Mouse (Mus musculus): ENCODE results near the gene Actl10. TPM values are rescaled to one million over a fixed set of nuclear protein-coding genes. Genes with fewer than 3 reads are reported as not detected.
A peak's percentile ranks its signal among the peaks of the same experiment; 100 is the strongest.

Gene Actl10
- 0.08 TPM in 1 of 2 replicates, not detected in the other for polyA plus RNA-seq (2015; fragmentation: Nextera tagmentation; extraction: Ambion mirVana)

DNA sequence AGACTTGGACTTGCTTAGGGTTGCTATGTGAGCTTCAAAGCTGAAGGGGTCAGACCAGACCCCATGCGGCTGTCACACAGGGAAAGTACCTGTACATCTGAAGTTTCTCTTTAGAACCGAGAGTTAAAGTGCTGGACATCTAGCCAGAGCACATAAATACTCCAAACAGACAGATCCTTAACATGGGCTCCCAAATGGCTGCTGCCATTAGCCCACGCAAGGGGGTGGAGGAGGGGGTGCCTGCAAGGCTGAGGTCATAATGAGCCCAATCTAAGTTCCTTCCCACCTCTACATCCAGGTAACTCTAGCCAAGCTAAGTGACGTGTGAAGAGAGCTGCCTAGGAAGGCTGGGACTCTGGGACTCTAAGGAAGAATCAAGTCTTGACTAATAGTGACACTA lies at the start of gene Actl10:
TSS of gene Actl10 (plus strand) at position 301 of the 400 bp plus-strand sequence.
- Histone ChIP-seq H3K27ac (ENCODE audit: low read length) (no peak within 1 kb of the TSS), H3K4me2 (ENCODE audit: low read depth, low read length) (peak within 1 kb of the TSS; percentile 43), H3K36me3 (ENCODE audit: control insufficient read depth, insufficient read depth) (no peaks in the 10 kb centered on the region), H3K4me1 (ENCODE audit: control insufficient read depth, low read depth, low read length) (peaks cover 22% of the 10 kb centered on the region), H3K9ac (ENCODE audit: low read depth, low read length) (no peak within 1 kb of the TSS), H3K4me3 (ENCODE audit: low read depth, low read length) (peak within 1 kb of the TSS; percentile 9; the same call in 1 of the 2 replicates), H3K27me3 (ENCODE audit: control insufficient read depth, insufficient read depth, low read depth, low read length) (peaks cover 31% of the 10 kb centered on the region), H3K9me3 (replicated peaks; ENCODE audit: control insufficient read depth, low read length) (0 out of 2 replicates have a peak, but pooled peaks cover 2% of the 10 kb centered on the region)
- ATAC-seq (ENCODE audit: low read depth): no peak
- WGBS (ENCODE audit: insufficient replicate concordance): 62% methylated on average over 4 of the region's 4 CpGs

DNA sequence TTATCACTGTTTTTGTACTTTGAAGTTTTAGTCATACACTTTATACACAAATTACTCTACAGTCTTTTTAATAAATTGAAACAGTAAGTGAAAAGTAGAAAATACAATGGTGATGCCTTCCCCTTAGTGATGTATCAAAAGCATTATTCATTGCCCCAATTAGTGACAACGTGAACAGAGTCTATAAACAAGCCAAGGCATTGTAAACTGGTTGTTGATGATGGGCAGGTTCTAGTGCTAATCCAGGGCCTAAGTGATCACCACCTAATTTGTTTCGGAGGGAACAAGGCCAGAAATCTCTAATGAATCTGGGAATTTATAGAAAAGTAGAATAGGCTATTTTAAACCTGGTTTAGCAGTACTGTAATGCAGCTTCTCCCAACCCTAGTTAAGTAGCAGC lies 44.5 kb upstream of the Actl10 start:
- Histone ChIP-seq H3K36me3 (ENCODE audit: control insufficient read depth, insufficient read depth) (no peaks in the 10 kb centered on the region; the same call in 1 of the 2 replicates), H3K27ac (ENCODE audit: low read length) (no peak overlapping the region), H3K9me3 (replicated peaks; ENCODE audit: control insufficient read depth, low read length) (no peaks in the 10 kb centered on the region), H3K4me1 (ENCODE audit: control insufficient read depth, low read depth, low read length) (peaks cover 6% of the 10 kb centered on the region), H3K27me3 (ENCODE audit: control insufficient read depth, insufficient read depth, low read depth, low read length) (no peaks in the 10 kb centered on the region), H3K4me3 (ENCODE audit: low read depth, low read length) (no peak overlapping the region), H3K4me2 (ENCODE audit: low read depth, low read length) (no peak overlapping the region), H3K9ac (ENCODE audit: low read depth, low read length) (no peak overlapping the region)
- WGBS (ENCODE audit: insufficient replicate concordance): 71% methylated on average over 2 of the region's 2 CpGs
- no peak for ATAC-seq (ENCODE audit: low read depth)

DNA sequence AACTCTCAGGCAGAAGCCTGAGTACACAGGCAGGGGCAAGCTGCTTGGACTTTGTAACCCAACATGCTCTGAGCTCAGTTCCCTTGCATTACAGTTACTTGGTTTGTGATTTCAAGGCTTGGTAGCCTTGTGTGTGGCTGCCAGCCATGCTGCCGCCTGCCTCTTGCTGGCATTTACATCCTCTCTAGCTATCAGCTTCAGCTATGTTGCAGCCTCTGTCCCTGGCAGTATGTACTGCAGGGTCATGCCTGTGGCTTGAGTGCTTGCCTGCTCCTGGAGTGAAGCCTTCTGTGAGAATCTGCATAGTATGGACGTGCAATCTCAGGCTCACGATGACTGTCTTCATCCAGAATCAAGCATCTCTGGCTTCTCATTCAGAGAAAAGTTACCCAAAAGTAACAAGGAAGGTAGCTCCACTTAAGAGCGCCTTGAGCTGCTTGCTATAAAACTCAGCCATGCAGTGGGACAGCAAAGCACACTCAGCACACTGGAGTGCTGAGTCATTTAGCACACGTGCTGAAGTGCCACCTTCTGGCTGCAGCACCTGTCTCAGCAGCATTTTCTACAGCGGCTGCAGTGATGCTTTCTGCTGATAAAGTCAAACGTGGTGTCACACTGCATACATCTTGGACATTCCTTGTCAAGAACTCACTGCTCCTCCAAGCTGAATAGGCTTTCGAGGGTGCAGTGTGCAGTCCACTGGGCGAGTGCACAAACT lies 43.9 kb upstream of the Actl10 start:
- H3K9ac ChIP-seq (ENCODE audit: low read depth, low read length): no peak overlapping the region
- 46% methylated on average over 9 of the region's 9 CpGs for WGBS (ENCODE audit: insufficient replicate concordance)
- no peak overlapping the region for H3K27ac ChIP-seq (ENCODE audit: low read length)
- H3K4me2 ChIP-seq (ENCODE audit: low read depth, low read length): no peak overlapping the region
- no peaks in the 10 kb centered on the region for H3K9me3 ChIP-seq (replicated peaks; ENCODE audit: control insufficient read depth, low read length)
- H3K27me3 ChIP-seq (ENCODE audit: control insufficient read depth, insufficient read depth, low read depth, low read length): no peaks in the 10 kb centered on the region
- no peak overlapping the region for H3K4me3 ChIP-seq (ENCODE audit: low read depth, low read length)
- peaks cover 6% of the 10 kb centered on the region for H3K4me1 ChIP-seq (ENCODE audit: control insufficient read depth, low read depth, low read length)
- H3K36me3 ChIP-seq (ENCODE audit: control insufficient read depth, insufficient read depth): no peaks in the 10 kb centered on the region; the same call in 1 of the 2 replicates
- ATAC-seq (ENCODE audit: low read depth): peak; percentile 58

DNA sequence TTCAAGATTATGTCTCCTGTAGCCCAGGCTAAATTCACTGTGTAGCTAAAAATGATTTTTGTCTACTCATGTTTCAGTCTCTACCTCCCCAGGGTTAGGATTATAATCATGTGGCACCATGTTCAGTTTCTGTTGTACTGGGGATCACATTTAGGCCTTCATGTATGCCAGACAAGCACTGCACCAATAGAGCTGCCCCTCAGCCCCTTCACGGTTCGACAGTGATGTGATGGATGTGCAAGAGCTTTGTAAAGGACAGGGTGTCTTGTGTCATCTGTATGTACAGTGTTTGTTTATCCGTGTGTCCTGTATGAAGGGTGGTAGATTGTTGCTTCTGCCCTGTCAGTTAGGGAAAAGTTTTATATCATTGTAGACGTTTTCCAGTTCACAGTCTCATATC lies 43.1 kb upstream of the Actl10 start:
- Histone ChIP-seq H3K9me3 (replicated peaks; ENCODE audit: control insufficient read depth, low read length) (no peaks in the 10 kb centered on the region), H3K4me1 (ENCODE audit: control insufficient read depth, low read depth, low read length) (peaks cover 6% of the 10 kb centered on the region), H3K9ac (ENCODE audit: low read depth, low read length) (no peak overlapping the region), H3K36me3 (ENCODE audit: control insufficient read depth, insufficient read depth) (no peaks in the 10 kb centered on the region; the same call in 1 of the 2 replicates), H3K27ac (ENCODE audit: low read length) (no peak overlapping the region), H3K4me3 (ENCODE audit: low read depth, low read length) (no peak overlapping the region), H3K4me2 (ENCODE audit: low read depth, low read length) (no peak overlapping the region), H3K27me3 (ENCODE audit: control insufficient read depth, insufficient read depth, low read depth, low read length) (no peaks in the 10 kb centered on the region)
- no peak for ATAC-seq (ENCODE audit: low read depth)
- 80% methylated on average over 4 of the region's 4 CpGs for WGBS (ENCODE audit: insufficient replicate concordance)

DNA sequence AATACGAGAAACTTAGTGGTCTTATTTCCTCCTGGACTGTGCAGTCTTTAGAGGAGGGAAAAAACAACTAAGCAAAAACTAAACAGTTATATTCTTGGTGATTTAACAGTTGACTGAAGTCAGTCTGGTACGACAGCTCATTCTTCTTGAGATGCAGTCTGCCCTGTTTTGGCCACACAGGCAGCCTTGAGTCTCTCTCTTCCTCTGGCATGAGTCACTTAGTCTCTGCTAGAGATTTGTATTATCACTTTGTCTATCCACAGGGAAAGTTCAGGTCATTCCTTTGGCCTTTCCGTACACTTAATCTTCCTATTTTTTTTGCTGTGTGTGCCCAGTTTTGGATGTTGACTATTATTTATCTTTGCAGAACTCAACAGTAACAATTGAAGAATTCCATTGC lies 41.4 kb upstream of the Actl10 start:
- no peak overlapping the region for H3K4me3 ChIP-seq (ENCODE audit: low read depth, low read length)
- H3K4me1 ChIP-seq (ENCODE audit: control insufficient read depth, low read depth, low read length): peaks cover 6% of the 10 kb centered on the region
- no peaks in the 10 kb centered on the region; the same call in 1 of the 2 replicates for H3K36me3 ChIP-seq (ENCODE audit: control insufficient read depth, insufficient read depth)
- no peaks in the 10 kb centered on the region for H3K9me3 ChIP-seq (replicated peaks; ENCODE audit: control insufficient read depth, low read length)
- 81% methylated on average over 3 of the region's 3 CpGs for WGBS (ENCODE audit: insufficient replicate concordance)
- no peak overlapping the region for H3K27ac ChIP-seq (ENCODE audit: low read length)
- no peak overlapping the region for H3K4me2 ChIP-seq (ENCODE audit: low read depth, low read length)
- ATAC-seq (ENCODE audit: low read depth): no peak
- H3K9ac ChIP-seq (ENCODE audit: low read depth, low read length): no peak overlapping the region
- no peaks in the 10 kb centered on the region for H3K27me3 ChIP-seq (ENCODE audit: control insufficient read depth, insufficient read depth, low read depth, low read length)

DNA sequence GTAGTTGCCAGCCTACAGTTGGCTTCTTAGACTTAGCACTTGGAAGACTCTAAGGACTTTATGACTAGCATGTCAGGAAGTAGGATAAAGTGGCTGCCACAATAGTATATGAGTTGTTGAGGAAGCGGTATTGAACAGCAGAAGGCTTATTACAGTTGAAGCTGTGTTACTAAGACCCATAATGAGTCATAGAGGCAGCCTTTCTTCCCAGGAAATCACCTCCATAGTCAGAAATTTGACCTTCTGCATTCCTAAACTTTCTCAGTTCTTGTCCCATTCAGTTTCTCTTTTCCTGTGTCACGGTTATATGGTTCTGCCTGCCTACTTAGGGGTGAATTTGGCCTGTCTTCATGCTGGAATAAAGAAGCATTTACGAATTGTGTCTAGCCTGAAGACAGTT lies 34.6 kb upstream of the Actl10 start:
- H3K9me3 ChIP-seq (replicated peaks; ENCODE audit: control insufficient read depth, low read length): no peaks in the 10 kb centered on the region
- no peak for ATAC-seq (ENCODE audit: low read depth)
- H3K4me2 ChIP-seq (ENCODE audit: low read depth, low read length): no peak overlapping the region
- no peaks in the 10 kb centered on the region for H3K36me3 ChIP-seq (ENCODE audit: control insufficient read depth, insufficient read depth)
- no peak overlapping the region for H3K27ac ChIP-seq (ENCODE audit: low read length)
- H3K9ac ChIP-seq (ENCODE audit: low read depth, low read length): no peak overlapping the region
- no peaks in the 10 kb centered on the region for H3K27me3 ChIP-seq (ENCODE audit: control insufficient read depth, insufficient read depth, low read depth, low read length)
- H3K4me1 ChIP-seq (ENCODE audit: control insufficient read depth, low read depth, low read length): no peaks in the 10 kb centered on the region
- H3K4me3 ChIP-seq (ENCODE audit: low read depth, low read length): no peak overlapping the region
- 68% methylated on average over 3 of the region's 3 CpGs for WGBS (ENCODE audit: insufficient replicate concordance)

DNA sequence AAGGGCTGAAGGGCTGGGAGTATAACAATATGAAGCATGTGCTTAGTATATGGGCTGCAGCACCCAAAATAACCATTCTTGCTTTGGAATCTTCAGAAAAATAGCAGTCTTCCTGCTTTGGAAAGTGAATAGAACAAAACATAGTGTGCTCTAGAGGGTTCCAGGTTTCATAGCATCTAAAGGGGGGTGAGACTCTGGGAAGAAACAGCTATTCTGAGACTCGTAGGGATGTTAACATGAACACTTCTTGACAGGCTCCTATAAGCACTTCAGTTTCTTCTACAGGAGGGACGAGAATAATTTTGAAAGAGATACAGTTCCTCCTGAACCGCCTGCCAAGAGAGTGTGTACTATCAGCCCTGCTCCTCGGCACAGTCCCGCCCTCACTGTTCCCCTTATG lies 34.2 kb upstream of the Actl10 start:
- no peak overlapping the region for H3K9ac ChIP-seq (ENCODE audit: low read depth, low read length)
- H3K4me1 ChIP-seq (ENCODE audit: control insufficient read depth, low read depth, low read length): no peaks in the 10 kb centered on the region
- peaks cover under 1% of the 10 kb centered on the region; the same call in 1 of the 2 replicates for H3K36me3 ChIP-seq (ENCODE audit: control insufficient read depth, insufficient read depth)
- H3K4me3 ChIP-seq (ENCODE audit: low read depth, low read length): no peak overlapping the region
- no peaks in the 10 kb centered on the region for H3K27me3 ChIP-seq (ENCODE audit: control insufficient read depth, insufficient read depth, low read depth, low read length)
- H3K9me3 ChIP-seq (replicated peaks; ENCODE audit: control insufficient read depth, low read length): no peaks in the 10 kb centered on the region
- 77% methylated on average over 5 of the region's 5 CpGs for WGBS (ENCODE audit: insufficient replicate concordance)
- no peak overlapping the region for H3K4me2 ChIP-seq (ENCODE audit: low read depth, low read length)
- ATAC-seq (ENCODE audit: low read depth): no peak
- H3K27ac ChIP-seq (ENCODE audit: low read length): no peak overlapping the region

DNA sequence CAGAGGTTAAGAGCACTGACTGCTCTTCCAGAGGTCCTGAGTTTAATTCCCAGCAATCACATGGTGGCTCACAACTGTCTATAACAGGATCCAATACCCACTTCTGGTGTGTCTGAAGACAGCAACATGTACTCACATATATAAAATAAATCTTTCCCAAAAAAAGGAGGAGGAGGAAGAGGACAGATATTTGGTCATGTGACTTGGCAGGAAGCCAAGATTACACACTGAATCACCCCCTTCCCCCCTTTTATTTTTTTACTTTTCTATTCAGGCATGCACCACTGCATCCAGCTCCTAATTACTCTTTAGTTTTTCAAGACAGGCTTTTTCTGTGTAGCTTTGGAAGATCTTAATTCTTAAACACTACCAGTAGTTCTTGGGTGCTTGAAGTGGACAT lies 30.1 kb upstream of the Actl10 start:
- H3K9ac ChIP-seq (ENCODE audit: low read depth, low read length): no peak overlapping the region
- H3K36me3 ChIP-seq (ENCODE audit: control insufficient read depth, insufficient read depth): peaks cover 2% of the 10 kb centered on the region; the same call in 1 of the 2 replicates
- H3K9me3 ChIP-seq (replicated peaks; ENCODE audit: control insufficient read depth, low read length): no peaks in the 10 kb centered on the region
- no peak overlapping the region for H3K27ac ChIP-seq (ENCODE audit: low read length)
- H3K4me3 ChIP-seq (ENCODE audit: low read depth, low read length): no peak overlapping the region
- H3K4me1 ChIP-seq (ENCODE audit: control insufficient read depth, low read depth, low read length): no peaks in the 10 kb centered on the region
- no peak for ATAC-seq (ENCODE audit: low read depth)
- no peak overlapping the region for H3K4me2 ChIP-seq (ENCODE audit: low read depth, low read length)
- H3K27me3 ChIP-seq (ENCODE audit: control insufficient read depth, insufficient read depth, low read depth, low read length): no peaks in the 10 kb centered on the region

DNA sequence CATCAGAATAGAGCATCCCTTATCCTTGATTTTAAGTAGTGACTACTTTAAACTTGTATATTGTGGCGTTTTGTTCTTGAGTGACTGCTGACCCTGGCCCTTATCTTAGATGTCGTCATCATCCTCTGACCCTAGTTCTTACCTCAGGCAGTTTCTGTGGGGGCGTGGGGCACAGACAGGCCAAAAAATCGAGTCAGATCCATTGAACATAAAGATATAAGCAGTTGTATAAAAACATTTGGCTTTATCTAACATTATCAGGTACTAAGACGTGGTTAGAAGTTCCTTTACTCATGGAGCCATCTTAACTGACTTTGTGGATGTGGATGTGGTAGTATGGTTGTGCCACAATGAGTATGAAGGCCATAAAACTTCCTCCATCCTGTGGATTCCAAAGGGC lies 29.2 kb upstream of the Actl10 start:
- Histone ChIP-seq H3K27me3 (ENCODE audit: control insufficient read depth, insufficient read depth, low read depth, low read length) (no peaks in the 10 kb centered on the region), H3K4me1 (ENCODE audit: control insufficient read depth, low read depth, low read length) (no peaks in the 10 kb centered on the region), H3K4me3 (ENCODE audit: low read depth, low read length) (no peak overlapping the region), H3K9ac (ENCODE audit: low read depth, low read length) (no peak overlapping the region), H3K9me3 (replicated peaks; ENCODE audit: control insufficient read depth, low read length) (no peaks in the 10 kb centered on the region), H3K27ac (ENCODE audit: low read length) (no peak overlapping the region), H3K36me3 (ENCODE audit: control insufficient read depth, insufficient read depth) (peaks cover 2% of the 10 kb centered on the region; the same call in 1 of the 2 replicates), H3K4me2 (ENCODE audit: low read depth, low read length) (no peak overlapping the region)
- ATAC-seq (ENCODE audit: low read depth): no peak
- 30% methylated on average over 5 of the region's 5 CpGs for WGBS (ENCODE audit: insufficient replicate concordance)

Measured in liver, embryonic 16.5 days (tissue).